Mouse (Mus musculus) cortical plate, adult 2 months (tissue): ENCODE results near the gene Ttc23.

Experiments
- CTCF ChIP-seq: fragments of 200-500 bp; IDR thresholded peaks from 2 replicates; pipeline ENCODE4 v1.5.1; 2011; ENCODE audit warnings: mild to moderate bottlenecking, control low read depth, low read length; ENCODE audit not compliant: insufficient read depth; ENCODE audit errors: extremely low read depth
- POLR2A ChIP-seq: fragments of 200-500 bp; IDR thresholded peaks from 2 replicates; pipeline ENCODE4 v1.6.1; 2011; ENCODE audit warnings: mild to moderate bottlenecking, low read length, control low read depth; ENCODE audit not compliant: insufficient read depth; ENCODE audit errors: extremely low read depth

GRCm38 (mm10) chr7:67741706-67742105 is 94.5 kb downstream of the Ttc23 start:
- TF ChIP-seq POLR2A (no peak), CTCF (no peak)
